In genomic region chr17:14175704-14176103, GRCm38 (mm10) we compare ENCODE assay signal across 13 mouse cellular contexts. TPM values are rescaled to one million over a fixed set of nuclear protein-coding genes. Genes with fewer than 3 reads are reported as not detected.
DNase-seq lines count a peak whose midpoint lies in the region; ATAC-seq and TF ChIP-seq lines count a peak whose summit lies in the region.
"Had no signal": no experiment of that assay in that cellular context is flagged by ENCODE, and none has a peak within 500 bp of the region (broad histone marks: within the 10 kb centered on the region; RNA-seq: fewer than 3 reads in every experiment).

No protein-coding gene starts in this region.

- no peak overlapping the region for H3K9ac ChIP-seq in hindbrain, postnatal 0 days (replicated peaks; ENCODE audit: low read length)
- no peak overlapping the region for H3K9ac ChIP-seq in hindbrain, embryonic 11.5 days (ENCODE audit: low read depth, low read length)
- H3K9ac ChIP-seq: embryonic facial prominence, embryonic 13.5 days; heart, embryonic 15.5 days; limb, embryonic 12.5 days had no signal

- no peak for TF ChIP-seq POLR2A in thymus, adult 2 months (IDR thresholded peaks at IDR 0.05; ENCODE audit: control insufficient read depth, extremely low read depth, insufficient read depth, low read length, poor library complexity)

- no peaks in the 10 kb centered on the region for H3K27me3 ChIP-seq in hindbrain, postnatal 0 days (ENCODE audit: insufficient read depth, low read length)
- no peaks in the 10 kb centered on the region for H3K27me3 ChIP-seq in hindbrain, embryonic 11.5 days (ENCODE audit: control insufficient read depth, insufficient read depth, low read length)
- no peaks in the 10 kb centered on the region for H3K27me3 ChIP-seq in thymus, adult 2 months (ENCODE audit: control insufficient read depth, insufficient read depth, low read length)
- H3K27me3 ChIP-seq: embryonic facial prominence, embryonic 13.5 days; limb, embryonic 12.5 days had no signal

- TF ChIP-seq CTCF in hindbrain, postnatal 0 days (IDR thresholded peaks at IDR 0.05; ENCODE audit: low read depth), result no peak; the same call in 1 of the 2 replicates
- no peak for TF ChIP-seq CTCF in thymus, adult 2 months (IDR thresholded peaks at IDR 0.05; ENCODE audit: borderline replicate concordance, control insufficient read depth, extremely low read depth, insufficient read depth, low read length, poor library complexity)

- no peak overlapping the region for H3K4me2 ChIP-seq in hindbrain, postnatal 0 days (ENCODE audit: low read depth, low read length)
- no peak overlapping the region for H3K4me2 ChIP-seq in hindbrain, embryonic 11.5 days (replicated peaks; ENCODE audit: low read depth, low read length)
- H3K4me2 ChIP-seq: embryonic facial prominence, embryonic 13.5 days; heart, embryonic 15.5 days; limb, embryonic 12.5 days had no signal

- DNase-seq in hindbrain, postnatal 0 days (ENCODE audit: low spot score), result peak; percentile 48
- DNase-seq in hindbrain, embryonic 11.5 days (ENCODE audit: low spot score), result no peak
- DNase-seq in frontal cortex, postnatal 36 days (ENCODE audit: low spot score in 2 of 2), result peak; percentile 77 to 90
- DNase-seq in left cerebral cortex, adult 8-10 months (ENCODE audit: low spot score in 2 of 2), result peak; percentile 52 to 92
- peak; percentile 54 for DNase-seq in right cerebral cortex, postnatal 4 days
- no peak for DNase-seq in thymus, adult 2 months
- DNase-seq in ovary, postnatal 10 days (ENCODE audit: low spot score), result no peak
- DNase-seq: adrenal gland, postnatal 10 days; cerebellum, adult 11-12 months; lung, adult 2 months had no signal

- no peaks in the 10 kb centered on the region for H3K36me3 ChIP-seq in hindbrain, postnatal 0 days (ENCODE audit: insufficient read depth, low read length)
- no peaks in the 10 kb centered on the region for H3K36me3 ChIP-seq in hindbrain, embryonic 11.5 days (ENCODE audit: control insufficient read depth, insufficient read depth, low read length)
- H3K36me3 ChIP-seq in thymus, adult 2 months (ENCODE audit: control insufficient read depth, insufficient read depth, low read length), result no peaks in the 10 kb centered on the region
- H3K36me3 ChIP-seq: embryonic facial prominence, embryonic 13.5 days; heart, embryonic 15.5 days; limb, embryonic 12.5 days had no signal

- H3K4me3 ChIP-seq in hindbrain, postnatal 0 days (ENCODE audit: low read length), result no peak overlapping the region
- no peak overlapping the region for H3K4me3 ChIP-seq in hindbrain, embryonic 11.5 days (ENCODE audit: low read depth, low read length)
- H3K4me3 ChIP-seq in thymus, adult 2 months (ENCODE audit: control insufficient read depth, insufficient read depth, low read length), result no peak overlapping the region
- H3K4me3 ChIP-seq: embryonic facial prominence, embryonic 13.5 days; heart, embryonic 15.5 days; limb, embryonic 12.5 days had no signal

- H3K4me1 ChIP-seq in hindbrain, postnatal 0 days (ENCODE audit: insufficient read depth, low read length), result no peaks in the 10 kb centered on the region
- H3K4me1 ChIP-seq in hindbrain, embryonic 11.5 days (replicated peaks; ENCODE audit: control insufficient read depth, insufficient read depth, low read length), result no peaks in the 10 kb centered on the region
- H3K4me1 ChIP-seq in thymus, adult 2 months (replicated peaks; ENCODE audit: control insufficient read depth, insufficient read depth, low read length), result no peaks in the 10 kb centered on the region

- 66% methylated on average over 5 of the region's 5 CpGs for WGBS in hindbrain, postnatal 0 days
- WGBS in hindbrain, embryonic 11.5 days, result 88% methylated on average over 5 of the region's 5 CpGs
- 85% methylated on average over 5 of the region's 5 CpGs for WGBS in thymus, adult 2 months

- ATAC-seq in hindbrain, postnatal 0 days, result peak; percentile 73
- ATAC-seq in hindbrain, embryonic 11.5 days (ENCODE audit: low FRiP score), result no peak

- H3K9me3 ChIP-seq in hindbrain, postnatal 0 days (ENCODE audit: low read length), result no peaks in the 10 kb centered on the region
- no peaks in the 10 kb centered on the region for H3K9me3 ChIP-seq in hindbrain, embryonic 11.5 days (ENCODE audit: control insufficient read depth, low read length)
- H3K9me3 ChIP-seq: embryonic facial prominence, embryonic 13.5 days; heart, embryonic 15.5 days; limb, embryonic 12.5 days had no signal

- no peak overlapping the region for H3K27ac ChIP-seq in hindbrain, postnatal 0 days
- no peak overlapping the region for H3K27ac ChIP-seq in hindbrain, embryonic 11.5 days (ENCODE audit: low read depth, low read length)
- no peak overlapping the region for H3K27ac ChIP-seq in thymus, adult 2 months (ENCODE audit: control insufficient read depth, insufficient read depth, low read length)
- H3K27ac ChIP-seq: heart, embryonic 15.5 days; limb, embryonic 12.5 days had no signal

RNA-seq across cellular contexts. Expression of gene Dact2, which starts 28.4 kb away (rescaled TPM):
- 18.6 and 25.3 TPM in 2 replicates for total RNA-seq in hindbrain, postnatal 0 days (2014; rRNA removed)
- 2.0 and 2.1 TPM in 2 replicates for polyA plus RNA-seq in hindbrain, postnatal 0 days (2015; fragmentation: Nextera tagmentation; extraction: Ambion mirVana)
- polyA plus RNA-seq in hindbrain, embryonic 11.5 days (2014; fragmentation: Nextera tagmentation; extraction: Ambion mirVana), result 0.25 and 0.86 TPM in 2 replicates
- 10 to 100 TPM; 76.6 to 98.0 (median 87.1) TPM for total RNA-seq in left cerebral cortex, adult 8-10 months (2022)
- 37.4 and 45.8 TPM in 2 replicates for polyA plus RNA-seq in thymus, adult 2 months (2012; rRNA removed)

Comparison
In these comparisons a context has a peak if more than half of its experiments do, and no peak if none do; other contexts are left out.
1. DNase-seq: peak in hindbrain, postnatal 0 days (single experiment), frontal cortex, postnatal 36 days (2 of 2), left cerebral cortex, adult 8-10 months (2 of 2) and right cerebral cortex, postnatal 4 days (single experiment); none in hindbrain, embryonic 11.5 days (single experiment), thymus, adult 2 months (single experiment) and ovary, postnatal 10 days (single experiment).
2. RNA of gene Dact2, which starts 28.4 kb away (polyA plus RNA-seq): 37.4 to 45.8 TPM in thymus, adult 2 months; 2.0 to 2.1 TPM in hindbrain, postnatal 0 days and 0.25 to 0.86 TPM in hindbrain, embryonic 11.5 days; every median in the first group is over 10 times any median in the second.